Mouse (Mus musculus) forebrain, embryonic 15.5 days (tissue): Measurements from ENCODE around the gene Kalrn. TPM values are rescaled to one million over a fixed set of nuclear protein-coding genes. Genes with fewer than 3 reads are reported as not detected.

ENCODE experiments used
- ATAC-seq: fragments of 200-750 bp; cut with Nextera tagmentation; replicated peaks from 2 replicates; pipeline ENCODE4 v1.8.0; 2017; ENCODE audit warnings: mild to moderate bottlenecking, moderate TSS enrichment, moderate library complexity
- H3K27ac ChIP-seq: fragments of 300-500 bp; sonication (generic); replicated peaks from 2 replicates; pipeline ENCODE4 v1.5.1; 2015; ENCODE audit warnings: mild to moderate bottlenecking, inconsistent platforms
- H3K27me3 ChIP-seq: fragments of 300-500 bp; sonication (generic); 2 replicates; pipeline ENCODE4 v1.6.1; 2015; ENCODE audit warnings: inconsistent platforms
- H3K36me3 ChIP-seq: fragments of 300-500 bp; sonication (generic); 2 replicates; pipeline ENCODE4 v1.6.1; 2015; ENCODE audit warnings: mild to moderate bottlenecking, inconsistent platforms
- H3K4me1 ChIP-seq: fragments of 300-500 bp; sonication (generic); 2 replicates; pipeline ENCODE4 v1.6.1; 2015; ENCODE audit warnings: inconsistent platforms
- H3K4me2 ChIP-seq: fragments of 300-500 bp; sonication (generic); replicated peaks from 2 replicates; pipeline ENCODE4 v1.6.1; 2015; ENCODE audit warnings: mild to moderate bottlenecking, inconsistent platforms
- H3K4me3 ChIP-seq: fragments of 300-500 bp; sonication (generic); 2 replicates; pipeline ENCODE4 v1.5.1; 2015; ENCODE audit warnings: mild to moderate bottlenecking, inconsistent platforms
- H3K9ac ChIP-seq: fragments of 300-500 bp; sonication (generic); replicated peaks from 2 replicates; pipeline ENCODE4 v1.6.1; 2015; ENCODE audit warnings: mild to moderate bottlenecking, inconsistent platforms
- H3K9me3 ChIP-seq: fragments of 300-500 bp; sonication (generic); 2 replicates; pipeline ENCODE4 v1.6.1; 2016; ENCODE audit warnings: inconsistent platforms
- WGBS: fragments of 180-500 bp; shearing (Covaris S2); methylation state at CpG from one replicate; pipeline ENCODE4 v1.1.7; 2015; ENCODE audit warnings: mixed read lengths; 5-methylcytosine and 5-hydroxymethylcytosine counted together
- polyA plus RNA-seq: library from polyadenylated mRNA; unstranded; fragments of >200 nt; fragmentation: Nextera tagmentation; extraction: Ambion mirVana; gene quantifications from 2 replicates; pipeline ENCODE4 v1.2.1, GENCODE M21; 2015

The Kalrn gene
- polyA plus RNA-seq, 1 experiment from 2014 or later: 36.4 TPM

DNA sequence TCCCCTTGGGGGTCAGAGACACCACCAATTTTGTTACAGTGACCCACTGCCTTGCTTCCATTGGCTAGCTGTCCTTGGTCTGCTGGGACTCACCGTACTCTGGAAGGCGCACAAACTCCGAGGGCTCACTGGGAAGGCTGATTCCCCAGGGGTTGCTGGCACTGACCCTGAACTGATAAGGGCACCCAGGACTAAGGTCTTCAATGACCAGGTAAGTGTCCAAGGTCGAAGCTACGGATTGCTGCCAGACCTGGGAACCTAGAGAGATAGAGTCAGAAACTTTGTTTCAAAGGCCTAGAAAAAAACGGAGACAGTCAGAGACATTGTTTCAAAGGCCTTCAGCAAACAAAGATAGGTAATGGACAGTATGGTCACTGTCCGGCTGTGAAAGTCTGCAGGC, 586.3 kb downstream of the Kalrn start:
- 90% methylated on average over 7 of the region's 7 CpGs for WGBS
- no peak overlapping the region for H3K4me3 ChIP-seq
- peaks cover 14% of the 10 kb centered on the region; the same call in 1 of the 2 replicates for H3K36me3 ChIP-seq
- no peak overlapping the region for H3K4me2 ChIP-seq
- no peak overlapping the region for H3K27ac ChIP-seq
- H3K9me3 ChIP-seq: no peaks in the 10 kb centered on the region
- H3K4me1 ChIP-seq: no peaks in the 10 kb centered on the region
- H3K9ac ChIP-seq: no peak overlapping the region
- no peak for ATAC-seq
- no peaks in the 10 kb centered on the region for H3K27me3 ChIP-seq

GRCm38 (mm10) chr16:33985372-33985771, 588.0 kb downstream of the Kalrn start:
- 92% methylated on average over 6 of the region's 6 CpGs for WGBS
- Histone ChIP-seq H3K36me3 (peaks cover 19% of the 10 kb centered on the region), H3K4me3 (no peak overlapping the region), H3K9me3 (no peaks in the 10 kb centered on the region), H3K9ac (no peak overlapping the region), H3K27me3 (no peaks in the 10 kb centered on the region), H3K27ac (no peak overlapping the region), H3K4me1 (no peaks in the 10 kb centered on the region), H3K4me2 (no peak overlapping the region)
- no peak for ATAC-seq

- H3K4me3 ChIP-seq: no peak overlapping the region
- H3K9ac ChIP-seq: no peak overlapping the region
- no peak overlapping the region for H3K4me2 ChIP-seq
- no peaks in the 10 kb centered on the region for H3K9me3 ChIP-seq
- no peaks in the 10 kb centered on the region for H3K27me3 ChIP-seq
- ATAC-seq: no peak
- WGBS: 95% methylated on average over 6 of the region's 6 CpGs
- no peak overlapping the region for H3K27ac ChIP-seq
- H3K36me3 ChIP-seq: peaks cover 20% of the 10 kb centered on the region
- H3K4me1 ChIP-seq: no peaks in the 10 kb centered on the region
Observed at GRCm38 (mm10) chr16:33983712-33984111, 589.6 kb downstream of the Kalrn start.

DNA sequence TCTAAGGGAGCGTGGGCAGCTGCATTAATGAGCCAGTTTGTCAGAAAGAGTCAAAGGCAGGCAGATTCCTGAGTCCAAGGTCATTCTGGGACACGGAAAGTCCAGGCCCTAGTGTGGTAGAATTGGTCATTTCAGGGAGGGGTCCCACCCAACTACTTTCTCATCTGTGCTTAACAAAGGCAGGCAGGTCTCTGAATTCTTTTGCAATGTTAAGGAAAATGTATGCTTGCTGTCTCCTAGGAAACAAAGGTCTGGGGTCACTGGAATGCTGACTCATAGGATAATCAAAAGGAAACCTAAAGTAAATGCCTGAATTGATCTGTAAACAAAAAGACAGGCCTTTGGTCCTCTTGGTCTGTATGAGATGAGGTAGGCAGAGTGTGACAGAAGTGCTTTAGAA, 593.5 kb downstream of the Kalrn start:
- Histone ChIP-seq H3K9ac (no peak overlapping the region), H3K27me3 (no peaks in the 10 kb centered on the region), H3K4me3 (no peak overlapping the region), H3K4me1 (no peaks in the 10 kb centered on the region), H3K27ac (no peak overlapping the region), H3K9me3 (no peaks in the 10 kb centered on the region), H3K36me3 (peaks cover 40% of the 10 kb centered on the region), H3K4me2 (no peak overlapping the region)
- WGBS: 53% methylated on average over 2 of the region's 2 CpGs
- ATAC-seq: no peak

DNA sequence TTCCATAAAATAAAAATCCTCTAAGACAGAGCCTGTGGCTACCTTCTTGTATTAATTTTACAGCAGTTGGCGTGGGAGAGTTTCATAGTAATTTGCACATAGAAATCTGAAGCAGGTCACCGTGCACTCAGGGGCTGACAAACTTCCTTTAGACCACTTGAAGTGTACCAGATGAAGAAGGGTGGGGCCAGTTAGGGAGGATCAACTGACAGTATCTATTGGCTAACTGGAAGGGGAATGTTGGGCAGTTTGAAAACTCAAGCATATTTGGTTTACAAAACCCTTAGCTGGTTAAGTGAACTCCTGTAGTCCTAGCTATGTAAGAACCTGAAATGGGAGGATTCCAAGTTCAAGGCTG, 606.1 kb downstream of the Kalrn start:
- peak overlapping the region; percentile 80 for H3K4me2 ChIP-seq
- H3K27ac ChIP-seq: peak overlapping the region; percentile 29
- peaks cover 14% of the 10 kb centered on the region; the same call in 1 of the 2 replicates for H3K36me3 ChIP-seq
- H3K27me3 ChIP-seq: no peaks in the 10 kb centered on the region
- H3K9me3 ChIP-seq: no peaks in the 10 kb centered on the region
- ATAC-seq: peak; percentile 10; the same call in 1 of the 2 replicates
- WGBS: 70% methylated on average over 2 of the region's 2 CpGs
- H3K9ac ChIP-seq: peak overlapping the region; percentile 79
- peaks cover 11% of the 10 kb centered on the region for H3K4me1 ChIP-seq
- peak overlapping the region; percentile 76 for H3K4me3 ChIP-seq

GRCm38 (mm10) chr16:33966538-33967282, 606.6 kb downstream of the Kalrn start, which contains the start of gene Umps:
Gene Umps, minus strand, starts transcription at chr16:33967038.
- no peaks in the 10 kb centered on the region for H3K9me3 ChIP-seq
- peak within 1 kb of the TSS; percentile 29 for H3K27ac ChIP-seq
- H3K9ac ChIP-seq: peak within 1 kb of the TSS; percentile 79
- H3K4me3 ChIP-seq: peak within 1 kb of the TSS; percentile 76
- H3K27me3 ChIP-seq: no peaks in the 10 kb centered on the region
- peaks cover 18% of the 10 kb centered on the region for H3K36me3 ChIP-seq
- peaks cover 11% of the 10 kb centered on the region for H3K4me1 ChIP-seq
- ATAC-seq: peak; percentile 97
- under 1% methylated on average over 44 of the region's 44 CpGs for WGBS
- H3K4me2 ChIP-seq: peak within 1 kb of the TSS; percentile 80

- Histone ChIP-seq H3K4me1 (peaks cover 11% of the 10 kb centered on the region), H3K27me3 (no peaks in the 10 kb centered on the region), H3K9me3 (no peaks in the 10 kb centered on the region), H3K27ac (0 out of 2 replicates have a peak overlapping the region, but pooled peaks have one; percentile 29), H3K4me3 (peak overlapping the region; percentile 76), H3K36me3 (peaks cover 22% of the 10 kb centered on the region), H3K4me2 (peak overlapping the region; percentile 80), H3K9ac (peak overlapping the region; percentile 79)
- ATAC-seq: peak; percentile 15; the same call in 1 of the 2 replicates
- WGBS: 12% methylated on average over 15 of the region's 15 CpGs
Observed at GRCm38 (mm10) chr16:33965878-33966537, 607.3 kb downstream of the Kalrn start.

DNA sequence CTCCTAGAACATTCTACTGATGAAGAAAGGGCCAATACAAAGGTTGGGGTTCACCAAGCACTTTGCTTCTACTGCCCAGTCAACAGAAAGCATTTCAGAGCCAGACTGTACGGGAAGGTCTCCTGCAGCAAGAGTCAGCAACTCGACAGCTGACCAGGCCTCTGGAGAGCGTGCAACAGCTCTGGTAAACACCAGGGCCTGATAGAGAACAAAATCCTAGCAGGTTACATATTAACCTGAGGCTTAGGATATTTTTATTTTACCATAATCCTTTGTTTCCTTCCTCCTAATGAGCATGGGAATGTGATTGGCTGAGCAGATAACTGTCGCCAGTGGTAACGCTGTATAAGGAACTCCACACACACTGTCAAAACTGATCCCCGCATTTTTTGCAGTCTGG, 609.8 kb downstream of the Kalrn start:
- H3K4me3 ChIP-seq: no peak overlapping the region
- H3K27ac ChIP-seq: no peak overlapping the region
- H3K4me2 ChIP-seq: no peak overlapping the region
- no peaks in the 10 kb centered on the region for H3K9me3 ChIP-seq
- H3K4me1 ChIP-seq: peaks cover 11% of the 10 kb centered on the region
- H3K27me3 ChIP-seq: no peaks in the 10 kb centered on the region
- H3K9ac ChIP-seq: no peak overlapping the region
- no peak for ATAC-seq
- WGBS: 90% methylated on average over 6 of the region's 6 CpGs
- H3K36me3 ChIP-seq: peaks cover 43% of the 10 kb centered on the region

DNA sequence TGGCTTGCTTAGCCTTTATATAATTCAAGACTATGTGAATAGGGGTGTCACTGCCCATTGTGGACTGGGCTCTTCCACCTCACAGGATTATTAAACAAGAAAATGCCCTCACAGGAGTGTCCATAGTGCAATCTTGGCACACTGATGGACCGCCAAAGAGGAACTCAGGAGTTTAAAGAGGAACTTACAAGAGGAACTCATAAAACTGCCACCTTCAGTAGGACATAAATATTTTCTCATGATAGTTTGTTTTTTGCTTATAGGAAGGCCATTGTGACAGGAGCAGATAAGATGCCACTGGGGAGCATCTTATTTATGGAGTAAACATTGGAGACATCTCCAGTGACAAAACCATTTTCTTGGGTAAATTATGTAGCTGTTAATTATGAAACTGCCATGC, 618.5 kb downstream of the Kalrn start:
- ATAC-seq: no peak
- H3K9me3 ChIP-seq: no peaks in the 10 kb centered on the region
- H3K4me1 ChIP-seq: no peaks in the 10 kb centered on the region
- H3K27me3 ChIP-seq: no peaks in the 10 kb centered on the region
- WGBS: 95% methylated on average over 1 of the region's 1 CpGs
- H3K9ac ChIP-seq: no peak overlapping the region
- no peak overlapping the region for H3K4me3 ChIP-seq
- no peak overlapping the region for H3K4me2 ChIP-seq
- peaks cover 54% of the 10 kb centered on the region for H3K36me3 ChIP-seq
- H3K27ac ChIP-seq: no peak overlapping the region

DNA sequence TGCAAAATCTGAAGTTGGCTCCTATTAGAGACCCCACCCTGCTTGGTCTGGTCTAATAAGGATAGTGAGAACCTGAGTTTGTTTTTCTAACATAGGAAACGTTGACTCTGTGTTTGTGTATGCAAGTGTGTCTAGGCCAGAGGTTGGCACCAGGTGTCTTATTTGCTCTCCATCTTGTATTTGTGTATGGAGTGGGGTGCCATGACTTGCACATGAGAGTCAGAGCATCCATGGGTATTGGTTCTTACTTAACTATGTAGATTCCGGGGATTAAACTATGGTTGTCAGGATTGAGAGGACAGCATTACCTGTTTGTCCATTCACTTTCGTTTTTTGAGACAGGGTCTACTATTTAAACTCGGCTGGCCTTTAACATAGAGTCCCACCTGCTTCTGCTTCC, 620.3 kb downstream of the Kalrn start:
- no peak overlapping the region for H3K9ac ChIP-seq
- no peaks in the 10 kb centered on the region for H3K4me1 ChIP-seq
- peaks cover 43% of the 10 kb centered on the region for H3K36me3 ChIP-seq
- H3K27me3 ChIP-seq: no peaks in the 10 kb centered on the region
- ATAC-seq: no peak
- no peak overlapping the region for H3K27ac ChIP-seq
- 89% methylated on average over 4 of the region's 4 CpGs for WGBS
- H3K4me3 ChIP-seq: no peak overlapping the region
- H3K4me2 ChIP-seq: no peak overlapping the region
- H3K9me3 ChIP-seq: no peaks in the 10 kb centered on the region

GRCm38 (mm10) chr16:33950830-33951229, 622.5 kb downstream of the Kalrn start:
- no peak overlapping the region for H3K4me2 ChIP-seq
- H3K27me3 ChIP-seq: no peaks in the 10 kb centered on the region
- H3K36me3 ChIP-seq: peaks cover 24% of the 10 kb centered on the region
- H3K4me1 ChIP-seq: no peaks in the 10 kb centered on the region
- no peak overlapping the region for H3K9ac ChIP-seq
- H3K9me3 ChIP-seq: no peaks in the 10 kb centered on the region
- no peak overlapping the region for H3K4me3 ChIP-seq
- no peak overlapping the region for H3K27ac ChIP-seq
- peak; percentile 57; the same call in 1 of the 2 replicates for ATAC-seq
- 24% methylated on average over 4 of the region's 4 CpGs for WGBS

- no peak overlapping the region for H3K4me3 ChIP-seq
- no peak overlapping the region for H3K27ac ChIP-seq
- H3K27me3 ChIP-seq: no peaks in the 10 kb centered on the region
- H3K4me2 ChIP-seq: no peak overlapping the region
- no peaks in the 10 kb centered on the region for H3K4me1 ChIP-seq
- no peak for ATAC-seq
- WGBS: 77% methylated on average over 6 of the region's 6 CpGs
- peaks cover 19% of the 10 kb centered on the region for H3K36me3 ChIP-seq
- H3K9ac ChIP-seq: no peak overlapping the region
- no peaks in the 10 kb centered on the region for H3K9me3 ChIP-seq
Observed at GRCm38 (mm10) chr16:33950386-33950785, 622.9 kb downstream of the Kalrn start.
